Mouse (Mus musculus): ENCODE measurements at regions not wholly inside any gene's neighbourhood (a gene's known extent, or its start where the extent isn't known, plus 50 kb on each side); places are given as distances from the start of the nearest gene placed in this dataset.

GRCm38 (mm10) chr3:54443791-54444190, 82.9 kb downstream of the Postn start:
- in situ Hi-C loops (cut with MboI, MseI), result no loop called here

DNA sequence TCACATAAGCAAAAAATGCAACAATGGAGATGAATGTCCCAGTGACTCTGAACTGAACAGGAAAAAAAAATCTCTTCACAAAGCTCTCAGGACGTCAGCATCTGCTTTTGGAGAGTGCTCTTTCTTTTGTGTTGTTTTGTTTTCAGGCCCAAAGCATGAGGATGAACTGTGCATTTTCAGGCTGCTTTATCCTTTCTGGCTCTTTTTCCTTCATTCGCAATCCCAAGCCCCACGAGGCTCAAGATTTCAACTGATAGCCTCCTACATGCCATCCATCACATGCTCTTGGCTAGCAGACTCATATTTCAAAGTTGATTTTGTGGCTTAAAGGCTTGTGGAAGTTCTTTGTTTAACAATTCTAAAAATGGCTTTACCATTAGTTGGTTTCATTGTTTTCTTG, 86.0 kb downstream of the Postn start:
- in situ Hi-C loops (cut with MboI, MseI), result no loop called here

GRCm38 (mm10) chr3:54457416-54457815, 96.5 kb downstream of the Postn start:
- in situ Hi-C loops (cut with MboI, MseI), result no loop called here

GRCm38 (mm10) chr3:54461366-54461765, 100.5 kb downstream of the Postn start:
- in situ Hi-C loops (cut with MboI, MseI), result no loop called here

GRCm38 (mm10) chr3:54466097-54466496, 105.2 kb downstream of the Postn start:
- in situ Hi-C loops (cut with MboI, MseI), result no loop called here

DNA sequence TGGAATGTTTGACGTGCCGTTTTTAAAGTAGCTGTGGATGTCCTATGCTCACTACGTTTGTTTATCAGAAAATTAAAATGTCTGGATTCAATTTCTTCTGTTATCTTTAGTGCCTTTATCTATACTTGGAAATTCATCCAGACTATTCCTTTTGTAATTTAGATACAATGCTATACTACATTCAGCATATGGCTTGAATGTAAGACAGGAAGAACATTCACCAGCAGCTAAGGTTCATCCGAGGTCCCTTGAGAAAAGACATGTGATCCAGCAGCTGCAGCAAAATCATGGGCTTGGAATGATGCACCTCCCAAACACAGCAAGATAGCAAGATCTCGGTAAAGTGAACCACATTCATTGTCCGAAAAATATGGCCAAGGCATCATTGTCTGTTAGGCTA, 113.3 kb downstream of the Postn start:
- in situ Hi-C loops (cut with MboI, MseI), result no loop called here

GRCm38 (mm10) chr3:54475879-54476278, 115.0 kb downstream of the Postn start:
- in situ Hi-C loops (cut with MboI, MseI), result no loop called here

GRCm38 (mm10) chr3:54477986-54478385, 117.1 kb downstream of the Postn start:
- in situ Hi-C loops (cut with MboI, MseI), result no loop called here

DNA sequence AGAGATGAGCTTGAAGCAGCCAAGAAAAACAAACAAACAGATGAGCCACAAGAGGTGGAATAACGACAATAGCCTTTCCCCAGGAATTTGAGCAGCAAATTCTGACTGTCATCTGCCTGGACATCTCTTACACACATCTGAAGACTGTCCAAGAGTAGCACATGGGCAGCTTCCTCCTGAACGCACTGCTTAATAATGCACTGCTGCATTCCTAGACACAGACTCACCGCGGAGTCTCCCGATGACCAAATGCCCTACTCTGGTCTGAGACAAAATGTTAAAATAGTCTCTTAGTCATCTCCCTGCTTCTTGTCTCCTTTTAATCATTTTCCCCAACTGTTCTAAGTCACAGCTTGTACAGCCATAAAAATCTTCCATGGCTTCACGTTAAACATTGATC, 119.3 kb downstream of the Postn start:
- in situ Hi-C loops (cut with MboI, MseI), result no loop called here

DNA sequence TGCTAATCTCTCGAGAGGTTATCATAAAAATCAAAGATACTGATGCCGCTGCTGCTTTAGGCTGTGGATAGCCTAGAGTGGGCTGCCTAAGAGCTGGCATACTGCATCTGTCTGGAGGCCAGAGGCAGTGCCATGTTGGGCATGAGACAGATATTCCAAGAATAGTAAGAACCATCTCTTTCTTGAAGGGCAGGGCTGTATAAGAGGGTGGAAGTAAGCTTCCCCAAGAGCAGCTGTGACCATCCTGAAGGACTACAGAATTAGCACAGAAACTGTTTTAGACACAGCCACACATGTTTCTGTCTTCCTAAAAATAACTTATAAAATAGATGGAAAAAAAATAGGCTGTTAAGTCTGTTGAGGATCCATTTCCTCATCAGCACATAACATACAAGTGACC, 126.4 kb downstream of the Postn start:
- in situ Hi-C loops (cut with MboI, MseI), result no loop called here

DNA sequence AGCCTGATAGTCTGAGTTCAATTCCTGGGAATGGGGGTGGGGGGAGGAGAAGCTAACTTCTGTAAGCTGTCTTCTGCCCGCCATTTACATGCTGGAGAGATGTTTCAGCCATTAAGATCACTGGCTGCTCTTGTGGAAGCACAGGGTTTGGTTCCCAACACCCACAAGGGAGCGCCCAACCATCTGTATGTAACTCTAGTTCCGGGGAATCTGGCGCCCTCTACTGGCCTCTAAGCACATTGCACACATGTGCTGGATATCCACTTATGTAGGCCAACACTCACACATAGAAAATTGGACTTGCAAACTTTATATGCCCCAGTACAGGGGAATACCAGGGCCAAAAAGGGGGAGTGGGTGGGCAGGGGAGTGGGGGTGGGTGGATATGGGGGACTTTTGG, 126.9 kb downstream of the Postn start:
- in situ Hi-C loops (cut with MboI, MseI), result no loop called here

- in situ Hi-C loops (cut with MboI, MseI), result no loop called here
Observed at GRCm38 (mm10) chr3:54490249-54490900, 129.5 kb downstream of the Postn start.

DNA sequence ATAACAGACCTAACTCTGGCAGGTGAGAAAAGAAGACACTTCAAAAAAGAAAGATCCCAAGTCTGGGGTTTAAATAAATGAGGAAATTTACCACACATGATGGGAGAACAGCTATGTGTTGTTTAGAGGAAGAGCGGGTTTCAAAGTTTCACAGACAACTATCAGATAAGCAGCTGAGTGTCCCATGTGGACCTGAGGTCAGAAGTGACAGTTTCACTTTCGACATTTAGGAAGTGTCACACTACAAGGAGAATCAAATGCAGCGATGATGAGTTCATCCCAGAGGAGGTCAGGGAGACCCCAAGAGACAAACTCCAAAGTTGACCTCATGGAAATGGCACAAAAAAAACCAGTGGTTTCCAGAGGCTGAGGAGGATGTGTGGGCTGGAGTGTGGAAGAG, 132.7 kb downstream of the Postn start:
- in situ Hi-C loops (cut with MboI, MseI), result no loop called here

GRCm38 (mm10) chr3:54504997-54505396, 144.1 kb downstream of the Postn start:
- in situ Hi-C loops (cut with MboI, MseI), result no loop called here

- in situ Hi-C loops (cut with MboI, MseI), result no loop called here
Observed at GRCm38 (mm10) chr3:54507575-54507974, 146.7 kb downstream of the Postn start.

DNA sequence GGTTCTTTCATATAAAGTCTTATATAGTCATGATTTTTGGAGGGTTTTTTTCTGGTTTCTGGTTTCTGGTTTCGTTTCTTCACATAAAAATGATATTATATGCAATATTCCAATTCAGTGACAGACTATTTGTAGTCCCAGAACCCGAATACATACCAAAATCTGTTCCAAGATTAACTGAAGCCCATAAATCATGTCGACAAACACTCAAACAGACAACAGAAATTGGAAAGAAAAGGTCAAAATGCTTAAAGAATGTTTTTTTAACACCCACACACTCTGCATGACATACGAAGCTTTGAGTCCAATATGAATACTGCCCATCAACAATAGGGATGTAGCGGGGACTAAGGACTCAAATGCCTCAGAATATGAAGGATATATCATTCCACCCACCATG, 148.0 kb downstream of the Postn start:
- in situ Hi-C loops (cut with MboI, MseI), result no loop called here

DNA sequence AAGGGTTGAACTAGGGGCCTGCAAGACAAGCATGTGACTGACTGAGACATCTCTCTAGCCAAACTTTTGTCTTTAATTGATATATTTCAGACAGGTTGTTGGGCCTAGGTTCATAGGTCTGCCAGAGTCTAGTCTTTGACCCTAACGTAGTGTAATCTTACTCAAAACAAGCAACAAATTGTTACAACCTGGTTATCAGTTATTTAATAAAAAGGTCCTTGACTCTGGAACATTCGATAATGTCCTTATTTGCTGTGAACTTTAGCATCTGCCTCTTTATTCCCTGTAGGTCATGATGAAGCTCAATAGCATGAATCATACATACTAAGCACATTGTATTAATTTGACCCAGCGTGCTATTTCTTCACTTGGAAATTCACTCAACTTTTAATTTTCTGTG, 156.3 kb downstream of the Postn start:
- in situ Hi-C loops (cut with MboI, MseI), result no loop called here

DNA sequence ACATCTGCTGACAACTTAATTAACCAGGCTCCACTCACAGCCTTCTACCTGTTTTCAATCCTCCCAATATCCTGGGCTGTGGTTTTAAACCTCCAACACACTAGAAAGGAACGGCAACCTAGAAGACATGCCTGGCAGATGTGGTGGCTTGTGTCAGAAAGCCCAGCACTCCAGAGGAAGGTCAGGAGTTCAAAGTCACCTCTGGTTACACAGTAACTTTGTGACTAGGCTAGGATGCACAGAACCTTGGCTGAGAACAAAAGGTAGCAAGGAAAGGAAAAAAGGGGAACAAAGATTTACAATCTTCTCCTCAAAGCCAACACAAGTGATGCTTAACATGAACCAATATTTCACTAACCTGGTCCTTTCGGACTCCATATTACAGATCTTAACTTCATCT, 161.8 kb downstream of the Postn start:
- in situ Hi-C loops (cut with MboI, MseI), result no loop called here

- in situ Hi-C loops (cut with MboI, MseI), result no loop called here
Observed at GRCm38 (mm10) chr3:54526618-54527017, 165.7 kb downstream of the Postn start.

DNA sequence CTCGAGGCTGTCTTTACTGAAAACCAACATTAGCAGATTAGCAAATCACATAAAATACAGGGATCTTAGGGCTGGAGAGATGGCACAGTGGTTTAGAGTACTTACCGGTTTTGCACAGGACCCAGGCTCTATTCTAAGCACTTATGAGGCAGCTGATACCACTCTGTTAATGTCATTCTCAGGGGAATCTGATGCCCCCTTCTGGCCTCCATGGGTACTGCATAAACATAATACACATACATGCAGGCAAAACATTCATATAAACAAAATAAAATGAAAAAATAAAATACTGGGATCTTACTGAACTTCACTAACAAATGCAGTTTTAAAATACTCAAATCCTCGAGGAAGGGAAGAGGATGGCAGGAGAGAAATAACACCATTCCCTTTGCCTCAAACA, 164.3 kb upstream of the Supt20 start:
- in situ Hi-C loops (cut with MboI, MseI), result no loop called here

GRCm38 (mm10) chr3:54530251-54530650, 162.4 kb upstream of the Supt20 start:
- in situ Hi-C loops (cut with MboI, MseI), result no loop called here

DNA sequence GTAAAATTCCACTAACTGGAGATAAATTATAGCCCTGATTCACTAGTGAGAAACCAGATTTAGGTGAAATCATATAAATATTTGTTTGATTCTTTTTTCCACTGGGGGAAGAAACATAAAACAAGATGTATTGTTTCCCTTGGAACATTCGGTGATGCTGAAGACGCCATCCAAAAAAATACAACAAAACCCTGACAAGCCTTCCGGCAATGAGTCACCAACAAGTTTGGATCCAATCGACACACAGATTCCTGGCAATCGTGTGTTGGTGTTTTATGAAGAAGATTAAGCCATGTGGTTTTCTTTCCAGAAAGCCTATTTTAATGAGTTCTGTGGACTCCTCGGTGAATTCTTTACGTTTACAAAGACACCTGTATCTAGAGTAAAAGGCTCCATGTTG, 157.2 kb upstream of the Supt20 start:
- in situ Hi-C loops (cut with MboI, MseI), result no loop called here

GRCm38 (mm10) chr3:54538055-54538454, 154.6 kb upstream of the Supt20 start:
- in situ Hi-C loops (cut with MboI, MseI), result no loop called here

DNA sequence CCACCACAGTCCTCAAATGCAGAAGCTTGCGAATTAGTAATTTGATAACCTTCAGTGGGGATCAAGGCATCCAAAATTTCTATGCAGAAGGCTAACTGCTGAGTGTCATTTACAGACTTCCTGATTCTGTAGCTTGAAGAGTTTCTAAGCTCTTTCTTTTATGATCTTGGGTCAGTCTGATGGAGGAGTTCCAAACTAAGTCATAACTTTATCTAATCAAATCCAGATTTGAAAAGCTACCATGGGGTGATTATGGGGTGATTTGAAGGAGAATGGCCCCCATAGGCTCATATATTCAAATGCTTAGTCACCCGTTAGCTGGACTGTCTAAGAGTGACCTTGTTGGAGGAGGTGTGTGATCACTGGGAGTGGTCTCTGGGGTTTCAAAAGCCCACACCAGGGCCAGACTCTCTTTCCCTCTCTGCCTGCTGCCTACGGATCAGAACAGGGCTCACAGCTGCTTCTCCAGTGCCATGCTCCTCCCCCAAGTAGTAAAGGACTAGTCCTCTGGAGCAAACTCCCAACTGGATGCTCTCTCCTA, 152.0 kb upstream of the Supt20 start:
- in situ Hi-C loops (cut with MboI, MseI), result no loop called here
